Mouse (Mus musculus) adipose tissue, adult 10 weeks (tissue): ENCODE data around the gene Hsd17b1. TPM values are rescaled to one million over a fixed set of nuclear protein-coding genes. Genes with fewer than 3 reads are reported as not detected.

ENCODE experiments used
- polyA plus RNA-seq: library from polyadenylated mRNA; stranded (reverse); fragments of 350-450 nt; fragmentation: Illumina TruSeq; extraction: RNeasy Lipid Tissue Mini Kit (QIAGEN cat#74804); gene quantifications from one replicate; pipeline ENCODE4 v1.2.3, GENCODE M21; 2014; ENCODE audit warnings: low read depth, low replicate concordance

The Hsd17b1 gene
- polyA plus RNA-seq, result 0.62 TPM

GRCm38 (mm10) chr11:101078121-101078520 lies at the start of gene Hsd17b1:
TSS of gene Hsd17b1 (plus strand) at chr11:101078411.

GRCm38 (mm10) chr11:101069391-101070188 lies 8.6 kb upstream of the Hsd17b1 start, which contains the start of gene Naglu:
TSS of gene Naglu (plus strand) at chr11:101070012.

GRCm38 (mm10) chr11:101082208-101083082 lies 4.2 kb downstream of the Hsd17b1 start, which contains the start of gene Coasy:
TSS of gene Coasy (plus strand) at chr11:101082565.

GRCm38 (mm10) chr11:101086756-101087681 lies 8.8 kb downstream of the Hsd17b1 start, which contains the start of gene Mlx:
TSS of gene Mlx (plus strand) at chr11:101087277.

GRCm38 (mm10) chr11:101095314-101096024 lies 17.3 kb downstream of the Hsd17b1 start, which contains the start of gene Psmc3ip:
TSS of gene Psmc3ip (minus strand) at chr11:101095436.

GRCm38 (mm10) chr11:101119761-101120544 lies 41.7 kb downstream of the Hsd17b1 start, which contains the start of the genes Retreg3 and Tubg1:
TSS of gene Retreg3 (minus strand) at chr11:101119893.
TSS of gene Tubg1 (plus strand) at chr11:101119938.

Other genes with a start within 250 kb of the Hsd17b1 start
- 23.3 TPM for gene Stat5b, start 227.7 kb upstream of the Hsd17b1 start, polyA plus RNA-seq
- gene Stat5a, start 219.1 kb upstream of the Hsd17b1 start, polyA plus RNA-seq, result 31.5 TPM
- 70.6 TPM for gene Stat3, start 138.9 kb upstream of the Hsd17b1 start, polyA plus RNA-seq
- 278 TPM for gene Cavin1, start 107.5 kb upstream of the Hsd17b1 start, polyA plus RNA-seq
- gene Atp6v0a1, start 69.0 kb upstream of the Hsd17b1 start, polyA plus RNA-seq, result 100 TPM
- 34.9 TPM for gene Naglu, start 8.4 kb upstream of the Hsd17b1 start, polyA plus RNA-seq
- 35.8 TPM for gene Coasy, start 4.2 kb downstream of the Hsd17b1 start, polyA plus RNA-seq
- 33.4 TPM for gene Mlx, start 8.9 kb downstream of the Hsd17b1 start, polyA plus RNA-seq
- 8.3 TPM for gene Psmc3ip, start 17.0 kb downstream of the Hsd17b1 start, polyA plus RNA-seq
- 45.6 TPM for gene Retreg3, start 41.5 kb downstream of the Hsd17b1 start, polyA plus RNA-seq
- 22.4 TPM for gene Tubg1, start 41.5 kb downstream of the Hsd17b1 start, polyA plus RNA-seq
- 2.4 TPM for gene Tubg2, start 77.5 kb downstream of the Hsd17b1 start, polyA plus RNA-seq
- gene Cntnap1, start 92.1 kb downstream of the Hsd17b1 start, polyA plus RNA-seq, result 3.5 TPM
- gene Plekhh3, start 92.9 kb downstream of the Hsd17b1 start, polyA plus RNA-seq, result 10.9 TPM
- not detected for gene Ccr10, start 97.0 kb downstream of the Hsd17b1 start, polyA plus RNA-seq
- 45.0 TPM for gene Ezh1, start 148.1 kb downstream of the Hsd17b1 start, polyA plus RNA-seq
- gene Ramp2, start 167.6 kb downstream of the Hsd17b1 start, polyA plus RNA-seq, result 44.1 TPM
- 145 TPM for gene Vps25, start 175.3 kb downstream of the Hsd17b1 start, polyA plus RNA-seq
- gene Wnk4, start 182.2 kb downstream of the Hsd17b1 start, polyA plus RNA-seq, result 14.0 TPM
- 3.1 TPM for gene Cntd1, start 200.6 kb downstream of the Hsd17b1 start, polyA plus RNA-seq
- 114 TPM for gene Coa3, start 200.7 kb downstream of the Hsd17b1 start, polyA plus RNA-seq
- 151 TPM for gene Becn1, start 223.9 kb downstream of the Hsd17b1 start, polyA plus RNA-seq
- 64.9 TPM for gene Psme3, start 237.8 kb downstream of the Hsd17b1 start, polyA plus RNA-seq
- 2.3 TPM for gene Aoc2, start 246.7 kb downstream of the Hsd17b1 start, polyA plus RNA-seq